Mouse (Mus musculus) brain, embryonic 18.5 days (tissue): Measurements from ENCODE around the gene Fmo2.

ENCODE experiments used
- DNase-seq: peaks from one replicate; pipeline ENCODE4 v3.0.0-alpha.2; 2012; ENCODE audit warnings: low read depth, low spot score

Fmo2 gene

DNA sequence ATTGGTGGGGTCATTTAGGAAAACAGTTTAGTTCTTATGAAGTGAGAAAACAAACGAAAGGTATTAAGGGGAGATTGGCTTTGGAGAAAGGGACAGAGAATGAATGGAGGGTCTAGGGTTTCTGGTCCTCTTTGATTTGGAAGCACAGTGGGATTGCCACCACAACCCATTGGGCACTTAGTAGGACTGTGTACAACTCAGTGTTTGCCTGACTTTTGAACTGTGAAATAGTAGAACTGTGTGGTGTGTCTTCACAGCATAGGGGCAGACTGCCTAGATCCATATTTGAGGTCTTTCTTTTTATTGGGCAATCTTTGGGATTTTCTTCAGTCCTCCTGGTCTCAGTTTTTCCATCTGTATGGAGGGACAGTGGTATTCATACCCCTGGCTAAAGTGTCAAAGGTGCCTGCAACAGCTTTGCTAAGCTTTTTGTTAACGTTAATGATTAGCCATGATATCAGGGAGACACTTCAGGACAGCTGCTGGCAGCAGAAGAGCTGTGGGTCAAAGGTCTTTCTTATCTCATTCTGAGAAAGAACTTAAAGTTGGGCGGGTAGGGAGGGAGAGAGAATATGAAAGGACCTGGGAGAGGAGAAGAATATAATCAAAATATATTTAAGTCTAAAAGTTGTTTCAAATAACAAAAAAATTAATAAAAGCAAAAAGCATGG is 44.6 kb downstream of the Fmo2 start:
- no peak for DNase-seq

DNA sequence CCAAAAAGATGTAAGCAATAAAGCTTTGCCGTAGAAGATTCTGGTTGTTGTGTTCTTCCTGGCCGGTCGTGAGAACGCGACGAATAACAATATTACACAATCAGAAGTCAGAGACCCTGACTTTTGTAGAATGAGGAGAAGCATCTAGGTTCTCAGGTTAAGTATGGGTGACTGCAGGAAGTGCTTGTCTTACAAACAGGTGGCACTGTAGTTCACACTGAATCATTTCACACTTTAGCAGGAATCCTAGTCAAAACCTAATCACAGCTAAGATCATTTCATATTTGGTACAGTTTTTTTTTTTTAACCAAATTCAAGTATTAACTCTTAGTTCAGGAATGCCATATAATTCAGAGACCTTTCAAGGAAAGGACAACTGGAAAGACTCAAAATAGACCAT is 51.0 kb downstream of the Fmo2 start:
- DNase-seq: no peak

DNA sequence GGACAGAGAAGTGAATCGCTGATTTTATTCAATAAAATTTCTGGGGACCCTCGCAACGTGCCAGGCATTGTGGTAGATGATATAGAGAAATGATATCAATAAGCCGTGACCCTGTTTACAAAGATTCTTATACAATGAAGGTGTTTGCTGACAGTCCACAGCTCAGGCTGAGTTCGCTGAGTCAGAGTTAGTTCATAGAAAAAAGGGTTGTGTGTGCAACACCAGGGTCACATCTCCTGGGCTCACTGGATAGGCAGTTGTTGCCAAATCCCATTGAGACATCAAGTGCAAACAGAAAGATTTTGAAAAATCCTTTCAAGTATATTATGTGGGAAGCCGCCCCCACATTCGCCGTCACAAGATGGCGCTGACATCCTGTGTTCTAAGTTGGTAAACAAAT is 58.3 kb downstream of the Fmo2 start:
- no peak for DNase-seq

DNA sequence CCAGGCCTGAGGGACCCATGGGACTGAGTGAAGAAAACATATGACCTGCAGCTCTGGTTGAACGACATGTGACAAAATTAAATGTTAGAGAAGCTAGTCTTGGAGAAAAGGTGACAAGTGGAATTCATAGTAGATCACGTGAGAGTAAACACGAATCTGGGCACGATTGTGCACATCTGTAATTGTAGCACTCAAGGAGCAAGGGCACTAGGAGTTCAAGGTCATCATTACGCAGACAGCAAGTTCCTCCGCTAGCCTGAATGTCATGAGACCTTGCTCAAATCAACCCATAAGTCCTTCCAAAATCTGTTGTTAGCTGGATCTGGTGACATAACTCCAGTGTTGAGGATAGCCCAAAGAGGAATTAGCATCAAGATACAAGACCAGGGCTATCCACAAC is 59.5 kb downstream of the Fmo2 start:
- no peak for DNase-seq

DNA sequence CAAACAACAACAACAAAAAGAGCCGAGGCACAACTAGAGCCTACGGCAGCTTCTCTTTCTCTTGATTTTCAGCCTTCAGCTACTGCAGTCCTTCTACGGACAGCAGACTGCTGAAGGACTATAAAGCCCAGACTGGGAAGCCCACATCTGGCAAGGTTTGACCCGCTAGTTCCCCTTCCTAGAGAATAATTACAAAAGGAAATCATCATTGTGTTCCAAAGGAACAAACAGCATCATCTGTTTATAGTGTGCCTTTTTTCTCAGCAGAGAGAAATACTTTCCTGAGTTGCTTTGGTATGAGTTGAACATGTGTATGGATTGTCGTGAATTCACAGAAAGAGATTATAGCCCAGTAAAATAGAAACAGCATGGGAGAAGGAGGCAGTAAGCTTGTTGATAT is 64.2 kb downstream of the Fmo2 start:
- DNase-seq: no peak

DNA sequence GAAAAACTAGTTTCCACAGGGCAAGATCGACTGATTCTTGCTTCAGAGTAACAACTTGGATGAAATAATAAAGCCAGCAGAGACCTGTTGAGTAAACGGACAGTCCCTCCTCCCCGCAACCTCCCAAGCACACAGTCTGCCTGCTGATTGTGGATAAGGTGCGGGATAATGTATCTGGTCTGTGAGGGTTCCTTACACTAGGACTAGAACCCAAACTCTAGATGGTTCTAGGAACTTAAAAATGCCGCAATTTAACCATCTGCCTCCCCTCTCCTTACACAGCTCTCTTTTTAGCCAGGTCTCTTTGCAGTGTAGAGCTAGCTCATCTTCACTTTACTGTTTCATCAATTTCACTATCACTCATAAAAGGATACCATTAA is 66.0 kb downstream of the Fmo2 start:
- DNase-seq: no peak

DNA sequence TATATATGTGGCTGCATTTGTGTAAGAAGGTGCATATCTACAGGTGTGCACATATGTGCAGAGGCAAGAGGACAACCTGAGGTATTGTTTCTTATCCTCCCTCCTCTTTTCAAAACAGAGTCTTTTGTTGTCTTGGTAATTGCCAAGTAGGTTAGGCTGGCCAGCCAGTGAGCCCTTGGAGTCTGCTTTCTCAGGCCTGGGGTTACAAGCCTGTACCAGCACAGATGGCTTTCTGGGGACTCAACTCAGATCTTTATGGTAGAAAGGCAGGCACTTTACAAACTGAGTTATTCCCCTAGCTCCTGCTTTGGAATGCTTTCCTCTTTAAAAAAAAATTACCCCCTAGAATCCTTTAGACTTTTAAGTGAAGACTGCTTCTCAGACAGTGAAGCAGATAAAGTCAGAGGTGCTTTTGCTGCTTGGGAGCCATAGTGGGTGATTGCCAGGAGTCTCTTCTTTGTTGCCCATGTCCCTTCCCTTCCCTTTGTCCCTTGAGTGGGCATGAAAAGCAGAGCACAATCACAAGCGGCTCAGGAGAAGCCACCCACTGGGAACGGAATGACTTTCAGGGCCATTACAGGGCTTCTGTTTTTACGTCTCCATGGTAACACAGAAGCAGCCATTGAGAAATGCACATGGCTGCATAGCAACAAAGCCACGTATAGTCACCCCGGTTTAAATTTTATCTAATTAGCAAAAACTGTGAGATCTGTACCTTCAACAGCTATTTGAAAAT is 66.5 kb downstream of the Fmo2 start:
- DNase-seq: peak; percentile 50
